Comparison of ENCODE assay signal across 8 mouse cellular contexts in genomic region chr15:102279092-102279782, GRCm38 (mm10). TPM values are rescaled to one million over a fixed set of nuclear protein-coding genes. Genes with fewer than 3 reads are reported as not detected.
DNase-seq lines count a peak whose midpoint lies in the region; ATAC-seq lines count a peak whose summit lies in the region.

TSS of gene Mfsd5 (plus strand) at chr15:102279454.

- no peaks in the 10 kb centered on the region for H3K9me3 ChIP-seq in heart, embryonic 13.5 days
- H3K9me3 ChIP-seq in liver, embryonic 12.5 days (replicated peaks): no peaks in the 10 kb centered on the region

- peak within 1 kb of the TSS; percentile 84 for H3K4me2 ChIP-seq in heart, embryonic 13.5 days
- peak within 1 kb of the TSS; percentile 83 for H3K4me2 ChIP-seq in liver, embryonic 12.5 days

- H3K4me1 ChIP-seq in heart, embryonic 13.5 days: peaks cover 23% of the 10 kb centered on the region
- H3K4me1 ChIP-seq in liver, embryonic 12.5 days: peaks cover 53% of the 10 kb centered on the region

- H3K4me3 ChIP-seq in heart, embryonic 13.5 days: peak within 1 kb of the TSS; percentile 74
- H3K4me3 ChIP-seq in liver, embryonic 12.5 days: peak within 1 kb of the TSS; percentile 85

- peak; percentile 98 for ATAC-seq in heart, embryonic 13.5 days (ENCODE audit: extremely low read depth, insufficient number of reproducible peaks, low FRiP score, low TSS enrichment)
- ATAC-seq in liver, embryonic 12.5 days: peak; percentile 92

- peak within 1 kb of the TSS; percentile 86 for H3K9ac ChIP-seq in heart, embryonic 13.5 days
- peak within 1 kb of the TSS; percentile 82 for H3K9ac ChIP-seq in liver, embryonic 12.5 days

- H3K27me3 ChIP-seq in heart, embryonic 13.5 days (replicated peaks): no peaks in the 10 kb centered on the region
- H3K27me3 ChIP-seq in liver, embryonic 12.5 days (replicated peaks): no peaks in the 10 kb centered on the region
- no peaks in the 10 kb centered on the region; the same call in 1 of the 2 replicates for H3K27me3 ChIP-seq in splenic B cell, adult 2 months (ENCODE audit: control insufficient read depth, insufficient read depth, low read length, poor library complexity, severe bottlenecking)

- DNase-seq in CD8-positive naive resting alpha-beta T cell, adult 2 months (ENCODE audit: low read depth in 2 of 2, low spot score in 2 of 2): peak; percentile 67 to 76
- DNase-seq in c-Kit-negative CD71-positive TER-119-positive erythroid progenitor cells, embryonic 14.5 days (ENCODE audit: low read depth, low spot score): peak; percentile 81
- DNase-seq in fibroblast of lung, adult 2 months (ENCODE audit: low read depth): peak; percentile 75
- DNase-seq in kidney, postnatal 10 days: peak; percentile 96
- DNase-seq in naive thymus-derived CD4-positive, alpha-beta T cell, adult 2 months (ENCODE audit: low read depth): peak; percentile 95
- DNase-seq in splenic B cell, adult 2 months (ENCODE audit: low read depth, low spot score): peak; percentile 93

- peak within 1 kb of the TSS; percentile 80 for H3K27ac ChIP-seq in heart, embryonic 13.5 days (replicated peaks)
- H3K27ac ChIP-seq in liver, embryonic 12.5 days: peak within 1 kb of the TSS; percentile 87

- WGBS in heart, embryonic 13.5 days: under 1% methylated on average over 65 of the region's 65 CpGs
- under 1% methylated on average over 65 of the region's 65 CpGs for WGBS in liver, embryonic 12.5 days (ENCODE audit: insufficient replicate concordance)

- peaks cover 25% of the 10 kb centered on the region for H3K36me3 ChIP-seq in heart, embryonic 13.5 days
- peaks cover 19% of the 10 kb centered on the region for H3K36me3 ChIP-seq in liver, embryonic 12.5 days
- H3K36me3 ChIP-seq in splenic B cell, adult 2 months (ENCODE audit: control insufficient read depth, insufficient read depth, low read length, poor library complexity, severe bottlenecking): peaks cover 3% of the 10 kb centered on the region; the same call in 1 of the 2 replicates

RNA-seq across cellular contexts. Expression of gene Mfsd5, which starts in this region (rescaled TPM):
- polyA plus RNA-seq in heart, embryonic 13.5 days (2015; fragmentation: Nextera tagmentation; extraction: Ambion mirVana): 46.1 and 46.7 TPM in 2 replicates
- 40.8 and 41.6 TPM in 2 replicates for polyA plus RNA-seq in liver, embryonic 12.5 days (2016; fragmentation: Nextera tagmentation; extraction: Ambion mirVana)

Comparison
In these comparisons a context has a peak if more than half of its experiments do, and no peak if none do; other contexts are left out.
1. Peak in every context shown above with its lines: DNase-seq, ATAC-seq, H3K4me3 ChIP-seq and H3K27ac ChIP-seq.